Mouse (Mus musculus) CH12.LX (cell line): ENCODE results near the gene Cep63. TPM values are rescaled to one million over a fixed set of nuclear protein-coding genes. Genes with fewer than 3 reads are reported as not detected.

Experiments used
- DNase-seq: peaks from one replicate; pipeline ENCODE4 v3.0.0-alpha.2; 2013; ENCODE audit errors: extremely low read depth
- H3K27ac ChIP-seq: 2 replicates; pipeline ENCODE4 v1.5.1; 2012; ENCODE audit warnings: low read depth, mild to moderate bottlenecking, control low read depth, moderate library complexity; ENCODE audit not compliant: insufficient read depth
- H3K27me3 ChIP-seq: replicated peaks from 2 replicates; pipeline ENCODE3; 2012; ENCODE audit warnings: inconsistent platforms
- H3K36me3 ChIP-seq, 2 experiments: replicated peaks in 1 of 2; 2 replicates each; pipeline versions ENCODE3 to v1.6.1; 2012; ENCODE audit warnings: inconsistent platforms in 1 of 2, low read length in 1 of 2, mild to moderate bottlenecking in 1 of 2, mixed read lengths in 1 of 2, moderate library complexity in 1 of 2; ENCODE audit not compliant: control insufficient read depth in 1 of 2, insufficient read depth in 1 of 2
- H3K4me1 ChIP-seq, 2 experiments: 2 replicates each; pipeline ENCODE4 v1.6.1; 2012; ENCODE audit warnings: inconsistent platforms in 1 of 2, moderate library complexity in 1 of 2; ENCODE audit not compliant: insufficient read depth in 2 of 2, control insufficient read depth in 1 of 2
- H3K4me2 ChIP-seq: 2 replicates; pipeline ENCODE4 v1.6.1; 2012; ENCODE audit warnings: low read depth, mild to moderate bottlenecking, control low read depth; ENCODE audit not compliant: poor library complexity, insufficient read depth, severe bottlenecking
- H3K4me3 ChIP-seq, 3 experiments: fragments of 150-350 bp in 1 of 3; sonication (generic) in 1 of 3; replicated peaks in 1 of 3; 2 replicates each; pipeline versions ENCODE3 to v1.5.1; 2011 to 2012; ENCODE audit warnings: low read depth in 2 of 3, low read length in 2 of 3, mild to moderate bottlenecking in 2 of 3, moderate library complexity in 2 of 3, control low read depth in 1 of 3, improper control_type of control experiment in 1 of 3, inconsistent platforms in 1 of 3, mixed read lengths in 1 of 3; ENCODE audit not compliant: poor library complexity in 1 of 3
- H3K79me2 ChIP-seq: replicated peaks from 2 replicates; pipeline ENCODE4 v1.6.1; 2012; ENCODE audit warnings: mild to moderate bottlenecking, moderate library complexity; ENCODE audit not compliant: control insufficient read depth, poor library complexity, insufficient read depth, severe bottlenecking; ENCODE audit errors: extremely low read depth
- H3K9ac ChIP-seq: 2 replicates; pipeline ENCODE4 v1.6.1; 2012; ENCODE audit warnings: low read depth, mild to moderate bottlenecking, control low read depth, moderate library complexity; ENCODE audit not compliant: insufficient read depth
- H3K9me3 ChIP-seq: replicated peaks from 2 replicates; pipeline ENCODE3; 2012; ENCODE audit warnings: low read length, inconsistent platforms, mixed read lengths
- BHLHE40 ChIP-seq: IDR thresholded peaks from 2 replicates; pipeline ENCODE4 v1.6.1; 2011; ENCODE audit warnings: mild to moderate bottlenecking, low read depth, low read length, improper control_type of control experiment
- CHD1 ChIP-seq: IDR thresholded peaks from 2 replicates; pipeline ENCODE4 v1.6.1; 2012; ENCODE audit warnings: low read depth, low read length, improper control_type of control experiment, inconsistent platforms
- ELF1 ChIP-seq: IDR thresholded peaks from 2 replicates; pipeline ENCODE4 v1.6.1; 2014; ENCODE audit warnings: low read depth, mild to moderate bottlenecking, inconsistent platforms, low read length, improper control_type of control experiment
- EP300 ChIP-seq: IDR thresholded peaks from 2 replicates; pipeline ENCODE4 v1.6.1; 2011; ENCODE audit warnings: low read length, improper control_type of control experiment
- ETS1 ChIP-seq: conservative IDR thresholded peaks from 2 replicates; pipeline ENCODE4 v1.6.1; 2012; ENCODE audit warnings: low read depth, mild to moderate bottlenecking, inconsistent platforms, low read length, improper control_type of control experiment, moderate library complexity
- GABPA ChIP-seq: IDR thresholded peaks from 2 replicates; pipeline ENCODE4 v1.6.1; 2012; ENCODE audit warnings: low read depth, low read length, improper control_type of control experiment, inconsistent platforms; ENCODE audit not compliant: insufficient replicate concordance
- HCFC1 ChIP-seq: IDR thresholded peaks from 2 replicates; pipeline ENCODE4 v1.6.1; 2012; ENCODE audit warnings: low read depth, mild to moderate bottlenecking, inconsistent platforms, low read length, improper control_type of control experiment
- IRF4 ChIP-seq: IDR thresholded peaks from 2 replicates; pipeline ENCODE4 v1.6.1; 2014; ENCODE audit warnings: low read depth, mild to moderate bottlenecking, inconsistent platforms, low read length, improper control_type of control experiment
- JUND ChIP-seq: conservative IDR thresholded peaks from 2 replicates; pipeline ENCODE4 v1.6.1; 2011; ENCODE audit warnings: low read depth, low read length, improper control_type of control experiment
- MAFK ChIP-seq: IDR thresholded peaks from 2 replicates; pipeline ENCODE4 v1.6.1; 2011; ENCODE audit warnings: low read length, improper control_type of control experiment; ENCODE audit not compliant: insufficient replicate concordance
- MAX ChIP-seq: IDR thresholded peaks from 2 replicates; pipeline ENCODE4 v1.6.1; 2011; ENCODE audit warnings: low read length, improper control_type of control experiment
- MAZ ChIP-seq: IDR thresholded peaks from 2 replicates; pipeline ENCODE4 v1.6.1; 2012; ENCODE audit warnings: low read depth, mild to moderate bottlenecking, inconsistent platforms, low read length, improper control_type of control experiment, moderate library complexity
- MEF2A ChIP-seq: IDR thresholded peaks from 2 replicates; pipeline ENCODE4 v1.6.1; 2014; ENCODE audit warnings: low read depth, mild to moderate bottlenecking, inconsistent platforms, low read length, improper control_type of control experiment, borderline replicate concordance
- MXI1 ChIP-seq: IDR thresholded peaks from 2 replicates; pipeline ENCODE4 v1.6.1; 2011; ENCODE audit warnings: mild to moderate bottlenecking, low read depth, low read length, improper control_type of control experiment
- MYC ChIP-seq: IDR thresholded peaks from 2 replicates; pipeline ENCODE4 v1.6.1; 2011; ENCODE audit warnings: low read depth, mild to moderate bottlenecking, improper control_type of control experiment, low read length
- NELFE ChIP-seq: IDR thresholded peaks from 2 replicates; pipeline ENCODE4 v1.6.1; 2011; ENCODE audit warnings: low read depth, low read length, improper control_type of control experiment
- NRF1 ChIP-seq: IDR thresholded peaks from 2 replicates; pipeline ENCODE4 v1.6.1; 2014; ENCODE audit warnings: low read depth, mild to moderate bottlenecking, inconsistent platforms, low read length, improper control_type of control experiment, moderate library complexity
- PAX5 ChIP-seq: IDR thresholded peaks from 2 replicates; pipeline ENCODE4 v1.6.1; 2012; ENCODE audit warnings: low read length, inconsistent platforms, mixed read lengths
- POLR2A ChIP-seq: IDR thresholded peaks from 2 replicates; pipeline ENCODE4 v1.6.1; 2011; ENCODE audit warnings: low read depth, mild to moderate bottlenecking, improper control_type of control experiment, low read length
- RAD21 ChIP-seq: IDR thresholded peaks from 2 replicates; pipeline ENCODE4 v1.6.1; 2011; ENCODE audit warnings: low read depth, mild to moderate bottlenecking, low read length, improper control_type of control experiment, moderate library complexity
- RCOR1 ChIP-seq: conservative IDR thresholded peaks from 2 replicates; pipeline ENCODE4 v1.6.1; 2012; ENCODE audit warnings: low read depth, mild to moderate bottlenecking, inconsistent platforms, low read length, improper control_type of control experiment
- SMC3 ChIP-seq: IDR thresholded peaks from 2 replicates; pipeline ENCODE4 v1.6.1; 2011; ENCODE audit warnings: low read depth, low read length, improper control_type of control experiment
- ZC3H11A ChIP-seq: IDR thresholded peaks from 2 replicates; pipeline ENCODE4 v1.6.1; 2012; ENCODE audit warnings: low read depth, mild to moderate bottlenecking, inconsistent platforms, low read length, improper control_type of control experiment
- ZKSCAN1 ChIP-seq: IDR thresholded peaks from 2 replicates; pipeline ENCODE4 v1.6.1; 2012; ENCODE audit warnings: low read depth, inconsistent platforms, low read length, improper control_type of control experiment, borderline replicate concordance
- ZNF384 ChIP-seq: IDR thresholded peaks from 2 replicates; pipeline ENCODE4 v1.6.1; 2012; ENCODE audit warnings: low read depth, low read length, improper control_type of control experiment, inconsistent platforms
- dilution Hi-C: fragments of 300-500 bp; cut with MboI; formaldehyde crosslinking; loops from 2 replicates; pipeline ENCODE4 v1.14.3; 2020; ENCODE audit warnings: low sequenced_read_pairs; ENCODE audit not compliant: extremely low pct_unique_long_range_greater_than_20kb, extremely low pct_ligation_motif_present
- in situ Hi-C: fragments of 300-500 bp; cut with MboI; formaldehyde crosslinking; loops from 3 replicates; pipeline ENCODE4 v1.14.3; 2019; ENCODE audit warnings: low sequenced_read_pairs, low pct_ligation_motif_present, low pct_unique_long_range_greater_than_20kb, mixed read lengths
- polyA plus RNA-seq: library from polyadenylated mRNA; unstranded; fragments of >175 nt; gene quantifications from 2 replicates; pipeline ENCODE4 v1.2.1, GENCODE M21; 2012; ENCODE audit warnings: low read depth; ENCODE audit not compliant: insufficient read length
- total RNA-seq, 2 experiments: library from RNA; depleted of rRNA; stranded (reverse); fragments of 300-350 nt in 1 of 2; fragments of >200 nt in 1 of 2; gene quantifications; 2 replicates each; pipeline ENCODE4 v1.2.3; 2012 to 2014

Gene Cep63
- total and polyA plus RNA-seq, 3 experiments, result 18.7 to 45.6 (median 27.3) TPM

DNA sequence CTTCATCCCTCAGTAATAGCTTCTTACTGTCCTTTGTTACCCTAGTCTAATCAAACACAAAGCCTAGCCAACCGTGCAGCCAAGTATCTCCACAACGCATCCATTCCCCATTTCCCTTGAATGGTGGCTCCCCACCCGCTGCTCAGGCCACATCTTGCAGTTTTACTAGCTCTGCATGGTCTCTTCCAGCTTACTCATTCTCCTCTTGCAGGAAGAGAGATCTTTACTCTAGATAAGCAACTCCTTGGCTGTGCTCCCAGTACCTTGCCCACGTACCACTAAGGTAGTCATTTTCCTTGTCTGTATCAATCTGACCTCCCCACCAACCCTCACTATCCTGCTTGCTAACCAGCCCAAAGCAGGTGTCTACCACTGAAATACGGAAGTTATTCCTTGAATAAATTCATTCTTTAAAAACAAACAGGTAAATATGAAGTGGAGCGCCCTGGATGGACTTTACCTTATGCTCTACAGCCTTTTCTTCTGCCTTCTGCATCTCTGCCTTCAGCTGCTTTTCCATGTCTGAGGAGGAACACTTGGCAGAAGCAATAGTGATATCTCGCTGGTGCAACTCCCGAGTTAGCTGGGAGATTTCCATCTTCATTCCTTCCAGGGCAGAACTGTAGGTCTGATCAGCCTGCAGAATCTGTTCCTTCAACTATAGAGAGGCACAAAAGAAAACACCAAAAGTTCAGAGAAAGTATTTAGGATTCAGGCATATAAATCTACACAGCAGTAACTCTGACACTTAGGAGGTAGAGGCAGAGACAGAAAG is 30.5 kb downstream of the Cep63 start:
- DNase-seq, result no peak
- H3K36me3 ChIP-seq, result peaks cover 25 to 75% of the 10 kb centered on the region in 2 experiments
- H3K4me1 ChIP-seq, result peaks cover 0 to 6% of the 10 kb centered on the region in 2 experiments; a peak in 2 of 4 replicates
- dilution Hi-C loops (no loop called here), in situ Hi-C loops (no loop called here)
- H3K9ac ChIP-seq, result no peak overlapping the region
- H3K79me2 ChIP-seq, result no peaks in the 10 kb centered on the region
- no peak overlapping the region for H3K4me2 ChIP-seq
- H3K4me3 ChIP-seq, result no peak overlapping the region
- no peak overlapping the region for H3K27ac ChIP-seq
- TF ChIP-seq MAZ (no peak), ELF1 (no peak), MYC (no peak), EP300 (no peak), RCOR1 (no peak), PAX5 (no peak), ZC3H11A (no peak), JUND (no peak), SMC3 (no peak), BHLHE40 (no peak), MAFK (no peak)
- H3K27me3 ChIP-seq, result no peaks in the 10 kb centered on the region
- no peaks in the 10 kb centered on the region for H3K9me3 ChIP-seq

DNA sequence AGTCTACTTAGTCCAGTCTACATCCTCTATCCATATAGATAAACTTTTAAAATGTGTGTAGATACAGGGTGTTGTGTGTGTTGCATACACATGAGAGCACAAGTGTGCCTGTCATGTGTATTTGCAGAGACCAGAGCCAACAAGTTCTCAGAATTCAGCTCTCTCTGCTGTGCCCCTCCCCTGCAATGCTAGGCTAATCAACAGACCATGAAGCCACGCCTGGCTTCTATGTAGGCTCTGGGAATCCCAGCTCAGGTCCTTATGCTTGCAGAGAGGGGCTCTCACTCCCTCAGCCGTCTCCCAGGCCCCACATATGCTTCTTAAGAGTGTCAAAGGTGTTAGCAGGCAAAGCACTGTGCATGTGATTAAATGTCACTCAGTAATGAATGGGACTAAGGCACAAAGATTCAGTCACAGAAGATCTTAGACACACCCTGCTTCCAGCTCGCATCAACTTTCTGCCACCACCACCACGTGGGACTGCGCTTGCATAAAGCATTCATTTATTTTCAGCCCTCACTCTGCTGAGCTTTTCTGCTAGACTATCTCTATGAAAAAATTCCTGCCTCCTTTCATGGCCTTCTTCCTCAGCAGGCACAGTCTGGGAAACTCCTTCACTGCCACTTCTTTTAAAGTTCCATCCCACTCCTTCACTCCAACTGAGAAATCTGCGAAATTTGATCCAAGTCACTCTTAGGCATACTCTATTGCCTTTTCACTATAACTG is 31.5 kb downstream of the Cep63 start:
- no peak for DNase-seq
- no peak overlapping the region for H3K9ac ChIP-seq
- peaks cover 0 to 6% of the 10 kb centered on the region in 2 experiments; a peak in 2 of 4 replicates for H3K4me1 ChIP-seq
- no peaks in the 10 kb centered on the region for H3K9me3 ChIP-seq
- H3K4me2 ChIP-seq, result no peak overlapping the region
- no peak overlapping the region for H3K4me3 ChIP-seq
- in situ Hi-C loops, result no loop called here
- TF ChIP-seq IRF4, result no peak
- TF ChIP-seq CHD1, result no peak
- no peak for TF ChIP-seq MEF2A
- no peak for TF ChIP-seq PAX5
- no peak for TF ChIP-seq ETS1
- no peak for TF ChIP-seq RAD21
- no peak for TF ChIP-seq ZKSCAN1
- no peak for TF ChIP-seq MAFK
- TF ChIP-seq NRF1, result no peak
- no peak for TF ChIP-seq ZNF384
- no peak for TF ChIP-seq EP300
- no peak for TF ChIP-seq POLR2A
- no peak for TF ChIP-seq HCFC1
- no peak for TF ChIP-seq GABPA
- no peak for TF ChIP-seq NELFE
- no peak for TF ChIP-seq JUND
- TF ChIP-seq MXI1, result no peak
- no peak for TF ChIP-seq SMC3
- no peak for TF ChIP-seq MAX
- TF ChIP-seq, all 38 proteins: peak for 0
- H3K36me3 ChIP-seq, result peaks cover 23 to 72% of the 10 kb centered on the region in 2 experiments
- H3K27me3 ChIP-seq, result no peaks in the 10 kb centered on the region
- dilution Hi-C loops, result no loop called here
- H3K79me2 ChIP-seq, result no peaks in the 10 kb centered on the region
- no peak overlapping the region for H3K27ac ChIP-seq
